Mouse (Mus musculus) heart, postnatal 0 days (tissue): ENCODE results near the gene Pde6g. TPM values are rescaled to one million over a fixed set of nuclear protein-coding genes. Genes with fewer than 3 reads are reported as not detected.
A peak's percentile ranks its signal among the peaks of the same experiment; 100 is the strongest.

Experiments used
- ATAC-seq: fragments of 200-750 bp; cut with Nextera tagmentation; 2 replicates; pipeline ENCODE4 v1.8.0; 2017; ENCODE audit warnings: low read depth, moderate number of reproducible peaks, moderate library complexity; ENCODE audit not compliant: insufficient read depth
- DNase-seq: peaks from one replicate; pipeline ENCODE4 v3.0.0-alpha.2; 2016; ENCODE audit warnings: low spot score
- H3K27ac ChIP-seq: fragments of 300-500 bp; sonication (generic); 2 replicates; pipeline ENCODE4 v1.5.1; 2014; ENCODE audit warnings: low read depth, mild to moderate bottlenecking
- H3K27me3 ChIP-seq: fragments of 300-500 bp; sonication (generic); 2 replicates; pipeline ENCODE4 v1.6.1; 2014; ENCODE audit warnings: low read length, mixed read lengths; ENCODE audit not compliant: control insufficient read depth, insufficient read depth
- H3K36me3 ChIP-seq: fragments of 300-500 bp; sonication (generic); replicated peaks from 2 replicates; pipeline ENCODE4 v1.6.1; 2014; ENCODE audit warnings: low read length, mixed read lengths; ENCODE audit not compliant: control insufficient read depth, insufficient read depth
- H3K4me1 ChIP-seq: fragments of 300-500 bp; sonication (generic); 2 replicates; pipeline ENCODE4 v1.6.1; 2014; ENCODE audit warnings: antibody characterized with exemption; ENCODE audit not compliant: control insufficient read depth, insufficient read depth
- H3K4me2 ChIP-seq: fragments of 300-500 bp; sonication (generic); 2 replicates; pipeline ENCODE4 v1.6.1; 2014; ENCODE audit warnings: low read depth, mild to moderate bottlenecking, low read length, moderate library complexity
- H3K4me3 ChIP-seq: fragments of 300-500 bp; sonication (generic); 2 replicates; pipeline ENCODE4 v1.5.1; 2014; ENCODE audit warnings: low read depth, low read length
- H3K9ac ChIP-seq: fragments of 300-500 bp; sonication (generic); replicated peaks from 2 replicates; pipeline ENCODE4 v1.6.1; 2014; ENCODE audit warnings: low read depth, low read length, mixed read lengths
- H3K9me3 ChIP-seq: fragments of 300-500 bp; sonication (generic); replicated peaks from 2 replicates; pipeline ENCODE4 v1.6.1; 2016; ENCODE audit warnings: low read length; ENCODE audit not compliant: control insufficient read depth
- CTCF ChIP-seq: IDR thresholded peaks from 2 replicates; pipeline ENCODE4 v1.5.1; 2016; ENCODE audit warnings: antibody characterized with exemption, control low read depth, low read depth
- EP300 ChIP-seq: IDR thresholded peaks from 2 replicates; pipeline ENCODE4 v1.6.1; 2016; ENCODE audit warnings: antibody characterized with exemption, low read depth
- WGBS: fragments of 180-500 bp; shearing (Covaris S2); extraction: QIAGEN DNeasy Blood & Tissue Kit; methylation state at CpG from one replicate; pipeline ENCODE4 v1.1.7; 2014; 5-methylcytosine and 5-hydroxymethylcytosine counted together
- polyA plus RNA-seq: library from polyadenylated mRNA; unstranded; fragments of >200 nt; fragmentation: Nextera tagmentation; extraction: Ambion mirVana; gene quantifications from 2 replicates; pipeline ENCODE4 v1.2.1, GENCODE M21; 2015
- total RNA-seq: library from RNA; depleted of rRNA; stranded (reverse); fragments of >200 nt; gene quantifications from 2 replicates; pipeline ENCODE4 v1.2.3, GENCODE M21; 2014; ENCODE audit warnings: low replicate concordance

Pde6g gene
- total and polyA plus RNA-seq, 2 experiments from 2014 or later = 0.33 TPM; not detected in 1

DNA sequence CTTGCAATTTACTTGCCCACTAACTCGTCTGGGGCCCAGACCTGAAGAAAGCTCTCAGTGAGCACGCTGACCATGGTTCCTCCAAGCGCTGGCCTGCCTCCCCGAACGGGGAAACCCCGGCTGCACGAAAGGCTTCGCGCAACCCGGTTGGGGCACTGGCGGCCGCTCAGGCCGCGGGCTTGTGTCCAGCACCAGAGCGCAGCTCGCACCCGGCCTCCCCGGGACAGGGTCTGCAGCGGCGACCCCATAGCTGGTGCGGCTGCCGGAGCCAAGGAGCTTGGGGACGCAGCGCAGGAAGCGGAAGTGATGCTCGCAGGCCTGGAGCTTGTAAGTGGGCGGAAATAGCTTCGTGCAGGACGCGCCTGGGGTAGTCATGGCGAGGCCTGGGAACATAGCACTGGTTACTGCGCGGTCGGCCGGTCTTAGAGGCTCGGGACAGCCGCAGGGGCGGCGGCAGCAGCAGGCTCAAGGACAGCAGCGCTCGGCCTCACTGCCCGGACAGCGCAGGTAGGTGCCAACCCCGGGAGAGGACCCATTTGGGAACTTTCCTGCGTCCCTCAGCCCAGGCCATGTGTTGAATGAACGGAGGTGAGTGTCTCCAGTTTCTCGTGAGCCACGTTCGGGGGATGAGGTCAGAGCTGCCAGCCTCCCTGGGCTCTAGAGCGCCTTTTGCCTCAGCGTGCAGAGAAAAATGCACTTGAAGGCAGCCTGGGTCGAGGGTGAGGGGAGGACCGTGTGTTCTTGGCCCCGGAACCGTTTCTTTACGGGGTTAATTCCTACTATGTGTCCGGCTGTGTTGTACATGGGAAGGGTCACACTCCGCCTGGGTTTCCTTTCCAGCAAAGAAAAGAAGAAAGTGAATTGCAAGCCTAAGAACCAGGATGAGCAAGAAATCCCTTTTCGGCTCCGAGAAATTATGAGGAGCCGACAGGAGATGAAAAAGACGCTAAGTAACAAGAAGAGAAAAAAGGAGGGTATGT, 4.8 kb upstream of the Pde6g start, which contains the start of the genes Oxld1 and Ccdc137:
Gene Oxld1, minus strand, starts transcription at position 297 of the 980 bp plus-strand sequence.
Gene Ccdc137, plus strand, starts transcription at position 344 of the 980 bp plus-strand sequence.
- no peak for TF ChIP-seq CTCF
- TF ChIP-seq EP300 = no peak
- 4% methylated on average over 62 of the region's 62 CpGs for WGBS
- Histone ChIP-seq H3K36me3 (peaks cover 22% of the 10 kb centered on the region), H3K27me3 (no peaks in the 10 kb centered on the region), H3K4me1 (peaks cover 7% of the 10 kb centered on the region), H3K27ac (peak within 1 kb of the TSS; percentile 88), H3K9me3 (no peaks in the 10 kb centered on the region), H3K9ac (peak within 1 kb of the TSS; percentile 73), H3K4me3 (peak within 1 kb of the TSS; percentile 81), H3K4me2 (peak within 1 kb of the TSS; percentile 97)
- DNase-seq (peak; percentile 93), ATAC-seq (peak; percentile 92)

- Histone ChIP-seq H3K36me3 (peaks cover 17% of the 10 kb centered on the region), H3K9me3 (no peaks in the 10 kb centered on the region), H3K4me2 (peak overlapping the region; percentile 97), H3K4me3 (peak overlapping the region; percentile 81), H3K4me1 (peaks cover 7% of the 10 kb centered on the region), H3K27ac (peak overlapping the region; percentile 88), H3K9ac (peak overlapping the region; percentile 73), H3K27me3 (no peaks in the 10 kb centered on the region)
- TF ChIP-seq CTCF (no peak), EP300 (no peak)
- 14% methylated on average over 14 of the region's 14 CpGs for WGBS
- ATAC-seq (0 out of 2 replicates have a peak, but pooled peaks have one; percentile 7), DNase-seq (peak; percentile 37)
Observed at GRCm38 (mm10) chr11:120457370-120457769, 4.1 kb upstream of the Pde6g start.

GRCm38 (mm10) chr11:120455413-120455812, 2.1 kb upstream of the Pde6g start:
- H3K4me3 ChIP-seq = no peak overlapping the region
- no peak overlapping the region for H3K9ac ChIP-seq
- TF ChIP-seq CTCF = no peak
- no peak for TF ChIP-seq EP300
- no peak for DNase-seq
- 93% methylated on average over 7 of the region's 7 CpGs for WGBS
- H3K9me3 ChIP-seq = no peaks in the 10 kb centered on the region
- H3K4me1 ChIP-seq = peaks cover 7% of the 10 kb centered on the region
- H3K36me3 ChIP-seq = no peaks in the 10 kb centered on the region
- no peak for ATAC-seq
- no peak overlapping the region for H3K27ac ChIP-seq
- no peak overlapping the region for H3K4me2 ChIP-seq
- H3K27me3 ChIP-seq = no peaks in the 10 kb centered on the region

- no peak overlapping the region for H3K27ac ChIP-seq
- no peak overlapping the region for H3K9ac ChIP-seq
- TF ChIP-seq EP300 = no peak
- no peak for TF ChIP-seq CTCF
- ATAC-seq (no peak), DNase-seq (no peak)
- no peaks in the 10 kb centered on the region for H3K9me3 ChIP-seq
- H3K4me3 ChIP-seq = no peak overlapping the region
- WGBS = 88% methylated on average over 4 of the region's 4 CpGs
- no peak overlapping the region for H3K4me2 ChIP-seq
- no peaks in the 10 kb centered on the region for H3K27me3 ChIP-seq
- H3K4me1 ChIP-seq = peaks cover 7% of the 10 kb centered on the region
- H3K36me3 ChIP-seq = no peaks in the 10 kb centered on the region
Observed at GRCm38 (mm10) chr11:120454965-120455364, 1.7 kb upstream of the Pde6g start.

DNA sequence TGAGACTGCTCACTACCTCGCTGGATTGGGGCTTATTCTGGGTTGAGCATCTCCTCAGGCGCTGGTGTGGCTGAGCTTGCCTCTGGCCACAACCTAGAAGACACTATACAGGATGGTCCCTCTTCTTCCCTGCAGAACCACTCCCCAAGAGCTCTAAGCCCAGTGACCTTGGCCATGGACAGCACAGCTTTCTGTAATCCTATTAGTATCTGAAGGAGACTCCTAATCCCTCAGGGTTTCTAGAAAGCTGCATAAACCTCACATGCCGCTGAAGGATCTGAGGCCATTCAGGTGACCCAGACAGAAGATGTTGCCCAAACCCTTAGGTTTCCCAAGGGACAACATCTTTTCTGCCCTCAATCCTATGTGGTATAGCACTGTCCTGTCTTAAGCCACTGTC, 1.1 kb downstream of the Pde6g start:
- H3K4me2 ChIP-seq = no peak overlapping the region
- H3K4me1 ChIP-seq = no peaks in the 10 kb centered on the region; the same call in 1 of the 2 replicates
- H3K4me3 ChIP-seq = no peak overlapping the region
- no peaks in the 10 kb centered on the region for H3K9me3 ChIP-seq
- 62% methylated on average over 3 of the region's 3 CpGs for WGBS
- no peak overlapping the region for H3K9ac ChIP-seq
- no peak overlapping the region for H3K27ac ChIP-seq
- TF ChIP-seq CTCF (no peak), EP300 (no peak)
- ATAC-seq = no peak
- no peaks in the 10 kb centered on the region for H3K36me3 ChIP-seq
- DNase-seq = no peak
- no peaks in the 10 kb centered on the region for H3K27me3 ChIP-seq
